Mouse (Mus musculus) MEL (cell line): ENCODE results near the gene Col4a1.

Source experiments
- CTCF ChIP-seq, 3 experiments: IDR thresholded peaks in 2 of 3; conservative IDR thresholded peaks in 1 of 3; 2 replicates each; pipeline ENCODE4 v1.5.1; 2011 to 2012; ENCODE audit warnings: low read length in 3 of 3, low read depth in 2 of 3, mild to moderate bottlenecking in 2 of 3, improper control_type of control experiment in 1 of 3, inconsistent platforms in 1 of 3, mixed read lengths in 1 of 3, moderate library complexity in 1 of 3; ENCODE audit not compliant: control insufficient read depth in 1 of 3, insufficient read depth in 1 of 3, poor library complexity in 1 of 3, severe bottlenecking in 1 of 3
- POLR2A ChIP-seq, 2 experiments: IDR thresholded peaks; 2 replicates each; pipeline ENCODE4 v1.6.1; 2011 to 2012; ENCODE audit warnings: low read length in 2 of 2, mild to moderate bottlenecking in 2 of 2, control low read depth in 1 of 2, improper control_type of control experiment in 1 of 2, low read depth in 1 of 2, moderate library complexity in 1 of 2; ENCODE audit not compliant: control insufficient read depth in 1 of 2, insufficient read depth in 1 of 2, poor library complexity in 1 of 2
- TAL1 ChIP-seq: IDR thresholded peaks from 2 replicates; pipeline ENCODE4 v1.6.1; 2012; ENCODE audit warnings: mild to moderate bottlenecking, inconsistent platforms, low read length, moderate library complexity, mixed read lengths

GRCm38 (mm10) chr8:11322724-11323585, 10.3 kb upstream of the Col4a1 start:
- no peak for TF ChIP-seq POLR2A (IDR thresholded peaks at IDR 0.05; ENCODE audit: control insufficient read depth in 1 of 2, insufficient read depth in 1 of 2, low read depth in 1 of 2, low read length in 2 of 2, poor library complexity in 1 of 2)
- no peak for TF ChIP-seq CTCF (IDR thresholded peaks at IDR 0.05 in 2 of 3, conservative IDR thresholded peaks at IDR 0.05 in 1 of 3; ENCODE audit: control insufficient read depth in 1 of 3, insufficient read depth in 1 of 3, low read depth in 2 of 3, low read length in 3 of 3, poor library complexity in 1 of 3, severe bottlenecking in 1 of 3)
- TF ChIP-seq TAL1: no peak
